28 mouse cellular contexts compared by ENCODE assay signal in genomic region chr13:14374470-14374869, GRCm38 (mm10).
"Had no signal": no experiment of that assay in that cellular context is flagged by ENCODE, and none has a peak within 500 bp of the region (broad histone marks: within the 10 kb centered on the region; RNA-seq: fewer than 3 reads in every experiment).

No protein-coding gene starts in this region.

- H3K4me1 ChIP-seq: embryonic facial prominence, embryonic 10.5 days; embryonic facial prominence, embryonic 12.5 days; embryonic facial prominence, embryonic 13.5 days; embryonic facial prominence, embryonic 15.5 days; forebrain, embryonic 12.5 days; forebrain, embryonic 13.5 days; forebrain, embryonic 15.5 days; heart, embryonic 10.5 days had no signal

- ATAC-seq: forebrain, embryonic 13.5 days; forebrain, embryonic 14.5 days; forebrain, embryonic 15.5 days; forebrain, embryonic 16.5 days; forebrain, postnatal 0 days had no signal

- H3K9me3 ChIP-seq: embryonic facial prominence, embryonic 10.5 days; embryonic facial prominence, embryonic 12.5 days; embryonic facial prominence, embryonic 13.5 days; embryonic facial prominence, embryonic 15.5 days; forebrain, embryonic 10.5 days; forebrain, embryonic 12.5 days; forebrain, embryonic 13.5 days; forebrain, embryonic 15.5 days; heart, embryonic 10.5 days had no signal

- H3K27ac ChIP-seq: embryonic facial prominence, embryonic 10.5 days; embryonic facial prominence, embryonic 12.5 days; embryonic facial prominence, embryonic 13.5 days; embryonic facial prominence, embryonic 15.5 days; forebrain, embryonic 10.5 days; forebrain, embryonic 12.5 days; forebrain, embryonic 13.5 days; forebrain, embryonic 15.5 days; gastrocnemius, adult 2 months; heart, adult 2 months; heart, embryonic 10.5 days had no signal

- H3K9ac ChIP-seq: embryonic facial prominence, embryonic 12.5 days; embryonic facial prominence, embryonic 13.5 days; embryonic facial prominence, embryonic 15.5 days; forebrain, embryonic 12.5 days; forebrain, embryonic 13.5 days; forebrain, embryonic 15.5 days; forebrain, postnatal 0 days had no signal

- H3K36me3 ChIP-seq: embryonic facial prominence, embryonic 10.5 days; embryonic facial prominence, embryonic 12.5 days; embryonic facial prominence, embryonic 13.5 days; embryonic facial prominence, embryonic 15.5 days; forebrain, embryonic 10.5 days; forebrain, embryonic 12.5 days; heart, embryonic 10.5 days had no signal

- DNase-seq: cerebellum, adult 9-11 months; cerebellum, postnatal 10 days; cerebellum, postnatal 14 days; cerebellum, postnatal 25 days; cerebellum, postnatal 36 days; embryo, embryonic 11 days; forebrain, postnatal 0 days; gastrocnemius, adult 2 months; gastrocnemius, postnatal 10 days; gastrocnemius, postnatal 14 days; gastrocnemius, postnatal 25 days; gastrocnemius, postnatal 36 days; heart, adult 11 months; heart, adult 18-20 months; heart, adult 2 months had no signal

- H3K27me3 ChIP-seq: embryonic facial prominence, embryonic 12.5 days; embryonic facial prominence, embryonic 13.5 days; embryonic facial prominence, embryonic 15.5 days; forebrain, embryonic 12.5 days; forebrain, embryonic 13.5 days; forebrain, embryonic 15.5 days had no signal

- H3K4me3 ChIP-seq: embryonic facial prominence, embryonic 10.5 days; embryonic facial prominence, embryonic 12.5 days; embryonic facial prominence, embryonic 13.5 days; embryonic facial prominence, embryonic 15.5 days; erythroblast, embryonic 14.5 days; forebrain, embryonic 10.5 days; forebrain, embryonic 12.5 days; forebrain, embryonic 13.5 days; forebrain, embryonic 15.5 days; gastrocnemius, adult 2 months; heart, adult 2 months; heart, embryonic 10.5 days had no signal

- H3K4me2 ChIP-seq: embryonic facial prominence, embryonic 12.5 days; embryonic facial prominence, embryonic 13.5 days; embryonic facial prominence, embryonic 15.5 days; forebrain, embryonic 12.5 days; forebrain, embryonic 13.5 days; forebrain, embryonic 15.5 days; heart, embryonic 11.5 days had no signal
